Mouse (Mus musculus): ENCODE results near the gene Enpp3. TPM values are rescaled to one million over a fixed set of nuclear protein-coding genes. Genes with fewer than 3 reads are reported as not detected.

Enpp3 gene
- not detected in 4 replicates for total RNA-seq (2023; ENCODE audit: inconsistent age)

DNA sequence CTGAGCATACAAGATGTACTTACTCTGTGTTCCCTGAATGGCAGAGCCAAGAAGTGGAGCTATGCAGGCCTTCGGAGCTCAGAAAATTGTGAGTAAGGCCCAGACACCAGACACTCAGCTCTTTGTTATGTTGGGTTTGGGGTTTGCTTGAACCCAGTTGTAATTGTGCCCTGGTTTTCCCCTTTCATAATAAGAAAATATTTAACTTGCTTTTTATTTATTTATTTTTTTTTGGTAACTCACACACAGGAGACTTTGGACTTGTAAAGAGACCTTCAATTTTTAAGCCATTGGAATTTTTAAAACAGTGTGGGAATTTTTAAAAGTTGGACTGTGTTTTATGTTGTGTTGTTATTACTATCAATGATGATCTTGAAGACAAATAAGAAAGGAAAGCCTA lies at the start of gene Enpp3:
Enpp3 (minus strand) TSS at position 148 of the 400 bp plus-strand sequence.

DNA sequence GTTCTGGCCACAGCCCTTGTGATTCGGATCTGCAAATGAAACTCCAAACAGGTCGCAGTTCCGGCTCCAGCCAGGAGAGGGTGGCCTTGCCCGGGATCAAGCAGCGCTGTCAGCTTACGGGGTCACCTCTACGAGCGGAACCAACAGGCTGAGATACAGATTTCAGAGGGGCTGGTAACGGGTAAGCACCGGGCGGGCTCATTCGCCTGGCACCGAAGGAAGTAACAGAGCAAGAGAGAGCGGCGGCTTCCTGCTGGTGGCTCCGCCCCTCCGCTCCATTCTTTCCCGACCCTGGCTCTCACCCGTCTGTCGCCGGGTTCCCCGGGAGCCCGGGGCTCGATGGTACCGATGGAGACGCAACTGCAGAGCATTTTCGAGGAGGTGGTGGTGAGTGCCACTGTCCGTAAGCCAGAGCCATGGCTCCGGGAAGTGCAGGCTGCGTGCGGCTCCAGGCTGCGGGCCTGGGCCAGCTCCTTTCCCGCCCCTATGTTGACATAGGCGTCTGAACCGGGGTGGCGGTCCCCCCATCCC lies 27.2 kb upstream of the Enpp3 start, which contains the start of gene Med23:
Med23 (plus strand) TSS at position 227 of the 531 bp plus-strand sequence.

Other genes with a start within 250 kb of the Enpp3 start
- gene Ccn2, start 247.4 kb downstream of the Enpp3 start, total RNA-seq (2023; ENCODE audit: inconsistent age): not detected in 4 replicates
- gene Enpp1, start 130.7 kb downstream of the Enpp3 start, total RNA-seq (2023; ENCODE audit: inconsistent age): 23.0 to 27.7 TPM (median 25.4 TPM) in 4 replicates
- 33.3 to 42.0 TPM (median 38.1 TPM) in 4 replicates for gene Med23, start 27.2 kb upstream of the Enpp3 start, total RNA-seq (2023; ENCODE audit: inconsistent age)
- not detected in 4 replicates for gene Arg1, start 84.7 kb upstream of the Enpp3 start, total RNA-seq (2023; ENCODE audit: inconsistent age)

Measured in B cell, adult (primary cell).